Mouse (Mus musculus) CH12.LX (cell line): Measurements from ENCODE around the gene Vmn1r84. TPM values are rescaled to one million over a fixed set of nuclear protein-coding genes. Genes with fewer than 3 reads are reported as not detected.

Experiments
- DNase-seq: peaks from one replicate; pipeline ENCODE4 v3.0.0-alpha.2; 2013; ENCODE audit errors: extremely low read depth
- H3K27ac ChIP-seq: 2 replicates; pipeline ENCODE4 v1.5.1; 2012; ENCODE audit warnings: low read depth, mild to moderate bottlenecking, control low read depth, moderate library complexity; ENCODE audit not compliant: insufficient read depth
- H3K27me3 ChIP-seq: replicated peaks from 2 replicates; pipeline ENCODE3; 2012; ENCODE audit warnings: inconsistent platforms
- H3K36me3 ChIP-seq, 2 experiments: replicated peaks in 1 of 2; 2 replicates each; pipeline versions ENCODE3 to v1.6.1; 2012; ENCODE audit warnings: inconsistent platforms in 1 of 2, low read length in 1 of 2, mild to moderate bottlenecking in 1 of 2, mixed read lengths in 1 of 2, moderate library complexity in 1 of 2; ENCODE audit not compliant: control insufficient read depth in 1 of 2, insufficient read depth in 1 of 2
- H3K4me1 ChIP-seq, 2 experiments: 2 replicates each; pipeline ENCODE4 v1.6.1; 2012; ENCODE audit warnings: inconsistent platforms in 1 of 2, moderate library complexity in 1 of 2; ENCODE audit not compliant: insufficient read depth in 2 of 2, control insufficient read depth in 1 of 2
- H3K4me2 ChIP-seq: 2 replicates; pipeline ENCODE4 v1.6.1; 2012; ENCODE audit warnings: low read depth, mild to moderate bottlenecking, control low read depth; ENCODE audit not compliant: poor library complexity, insufficient read depth, severe bottlenecking
- H3K4me3 ChIP-seq, 3 experiments: fragments of 150-350 bp in 1 of 3; sonication (generic) in 1 of 3; replicated peaks in 1 of 3; 2 replicates each; pipeline versions ENCODE3 to v1.5.1; 2011 to 2012; ENCODE audit warnings: low read depth in 2 of 3, low read length in 2 of 3, mild to moderate bottlenecking in 2 of 3, moderate library complexity in 2 of 3, control low read depth in 1 of 3, improper control_type of control experiment in 1 of 3, inconsistent platforms in 1 of 3, mixed read lengths in 1 of 3; ENCODE audit not compliant: poor library complexity in 1 of 3
- H3K79me2 ChIP-seq: replicated peaks from 2 replicates; pipeline ENCODE4 v1.6.1; 2012; ENCODE audit warnings: mild to moderate bottlenecking, moderate library complexity; ENCODE audit not compliant: control insufficient read depth, poor library complexity, insufficient read depth, severe bottlenecking; ENCODE audit errors: extremely low read depth
- H3K9ac ChIP-seq: 2 replicates; pipeline ENCODE4 v1.6.1; 2012; ENCODE audit warnings: low read depth, mild to moderate bottlenecking, control low read depth, moderate library complexity; ENCODE audit not compliant: insufficient read depth
- H3K9me3 ChIP-seq: replicated peaks from 2 replicates; pipeline ENCODE3; 2012; ENCODE audit warnings: low read length, inconsistent platforms, mixed read lengths
- CHD1 ChIP-seq: IDR thresholded peaks from 2 replicates; pipeline ENCODE4 v1.6.1; 2012; ENCODE audit warnings: low read depth, low read length, improper control_type of control experiment, inconsistent platforms
- CHD2 ChIP-seq: IDR thresholded peaks from 2 replicates; pipeline ENCODE4 v1.6.1; 2011; ENCODE audit warnings: low read length, improper control_type of control experiment
- CTCF ChIP-seq, 2 experiments: IDR thresholded peaks in 1 of 2; conservative IDR thresholded peaks in 1 of 2; 2 replicates each; pipeline ENCODE4 v1.5.1; 2011 to 2012; ENCODE audit warnings: low read depth in 2 of 2, low read length in 2 of 2, improper control_type of control experiment in 1 of 2, inconsistent platforms in 1 of 2, mild to moderate bottlenecking in 1 of 2, moderate library complexity in 1 of 2
- ELF1 ChIP-seq: IDR thresholded peaks from 2 replicates; pipeline ENCODE4 v1.6.1; 2014; ENCODE audit warnings: low read depth, mild to moderate bottlenecking, inconsistent platforms, low read length, improper control_type of control experiment
- ETS1 ChIP-seq: conservative IDR thresholded peaks from 2 replicates; pipeline ENCODE4 v1.6.1; 2012; ENCODE audit warnings: low read depth, mild to moderate bottlenecking, inconsistent platforms, low read length, improper control_type of control experiment, moderate library complexity
- HCFC1 ChIP-seq: IDR thresholded peaks from 2 replicates; pipeline ENCODE4 v1.6.1; 2012; ENCODE audit warnings: low read depth, mild to moderate bottlenecking, inconsistent platforms, low read length, improper control_type of control experiment
- JUN ChIP-seq: IDR thresholded peaks from 2 replicates; pipeline ENCODE4 v1.6.1; 2011; ENCODE audit warnings: low read depth, mild to moderate bottlenecking, low read length, improper control_type of control experiment, moderate library complexity; ENCODE audit not compliant: insufficient read depth
- KAT2A ChIP-seq: IDR thresholded peaks from 2 replicates; pipeline ENCODE4 v1.6.1; 2012; ENCODE audit warnings: low read length, improper control_type of control experiment, inconsistent platforms; ENCODE audit not compliant: insufficient replicate concordance
- MAZ ChIP-seq: IDR thresholded peaks from 2 replicates; pipeline ENCODE4 v1.6.1; 2012; ENCODE audit warnings: low read depth, mild to moderate bottlenecking, inconsistent platforms, low read length, improper control_type of control experiment, moderate library complexity
- MEF2A ChIP-seq: IDR thresholded peaks from 2 replicates; pipeline ENCODE4 v1.6.1; 2014; ENCODE audit warnings: low read depth, mild to moderate bottlenecking, inconsistent platforms, low read length, improper control_type of control experiment, borderline replicate concordance
- MXI1 ChIP-seq: IDR thresholded peaks from 2 replicates; pipeline ENCODE4 v1.6.1; 2011; ENCODE audit warnings: mild to moderate bottlenecking, low read depth, low read length, improper control_type of control experiment
- MYC ChIP-seq: IDR thresholded peaks from 2 replicates; pipeline ENCODE4 v1.6.1; 2011; ENCODE audit warnings: low read depth, mild to moderate bottlenecking, improper control_type of control experiment, low read length
- PAX5 ChIP-seq: IDR thresholded peaks from 2 replicates; pipeline ENCODE4 v1.6.1; 2012; ENCODE audit warnings: low read length, inconsistent platforms, mixed read lengths
- POLR2A ChIP-seq: IDR thresholded peaks from 2 replicates; pipeline ENCODE4 v1.6.1; 2011; ENCODE audit warnings: low read depth, mild to moderate bottlenecking, improper control_type of control experiment, low read length
- RCOR1 ChIP-seq: conservative IDR thresholded peaks from 2 replicates; pipeline ENCODE4 v1.6.1; 2012; ENCODE audit warnings: low read depth, mild to moderate bottlenecking, inconsistent platforms, low read length, improper control_type of control experiment
- TBP ChIP-seq: conservative IDR thresholded peaks from 2 replicates; pipeline ENCODE4 v1.6.1; 2011; ENCODE audit warnings: low read depth, low read length, improper control_type of control experiment
- TCF12 ChIP-seq: IDR thresholded peaks from 2 replicates; pipeline ENCODE4 v1.6.1; 2014; ENCODE audit warnings: low read depth, mild to moderate bottlenecking, inconsistent platforms, low read length, improper control_type of control experiment
- USF1 ChIP-seq: IDR thresholded peaks from 2 replicates; pipeline ENCODE4 v1.6.1; 2014; ENCODE audit warnings: low read depth, mild to moderate bottlenecking, inconsistent platforms, low read length, improper control_type of control experiment
- USF2 ChIP-seq: conservative IDR thresholded peaks from 2 replicates; pipeline ENCODE4 v1.6.1; 2011; ENCODE audit warnings: low read depth, low read length, improper control_type of control experiment
- ZKSCAN1 ChIP-seq: IDR thresholded peaks from 2 replicates; pipeline ENCODE4 v1.6.1; 2012; ENCODE audit warnings: low read depth, inconsistent platforms, low read length, improper control_type of control experiment, borderline replicate concordance
- ZMIZ1 ChIP-seq: IDR thresholded peaks from 2 replicates; pipeline ENCODE4 v1.6.1; 2012; ENCODE audit warnings: low read depth, mild to moderate bottlenecking, inconsistent platforms, low read length, improper control_type of control experiment
- ZNF384 ChIP-seq: IDR thresholded peaks from 2 replicates; pipeline ENCODE4 v1.6.1; 2012; ENCODE audit warnings: low read depth, low read length, improper control_type of control experiment, inconsistent platforms
- dilution Hi-C: fragments of 300-500 bp; cut with MboI; formaldehyde crosslinking; loops from 2 replicates; pipeline ENCODE4 v1.14.3; 2020; ENCODE audit warnings: low sequenced_read_pairs; ENCODE audit not compliant: extremely low pct_unique_long_range_greater_than_20kb, extremely low pct_ligation_motif_present
- in situ Hi-C: fragments of 300-500 bp; cut with MboI; formaldehyde crosslinking; loops from 3 replicates; pipeline ENCODE4 v1.14.3; 2019; ENCODE audit warnings: low sequenced_read_pairs, low pct_ligation_motif_present, low pct_unique_long_range_greater_than_20kb, mixed read lengths
- polyA plus RNA-seq: library from polyadenylated mRNA; unstranded; fragments of >175 nt; gene quantifications from 2 replicates; pipeline ENCODE4 v1.2.1, GENCODE M21; 2012; ENCODE audit warnings: low read depth; ENCODE audit not compliant: insufficient read length
- total RNA-seq, 2 experiments: library from RNA; depleted of rRNA; stranded (reverse); fragments of 300-350 nt in 1 of 2; fragments of >200 nt in 1 of 2; gene quantifications; 2 replicates each; pipeline ENCODE4 v1.2.3; 2012 to 2014

The Vmn1r84 gene
- total RNA-seq (2012; rRNA removed), result not detected in 2 replicates
- total RNA-seq (2014; rRNA removed), result not detected in 2 replicates
- not detected in 2 replicates for polyA plus RNA-seq

DNA sequence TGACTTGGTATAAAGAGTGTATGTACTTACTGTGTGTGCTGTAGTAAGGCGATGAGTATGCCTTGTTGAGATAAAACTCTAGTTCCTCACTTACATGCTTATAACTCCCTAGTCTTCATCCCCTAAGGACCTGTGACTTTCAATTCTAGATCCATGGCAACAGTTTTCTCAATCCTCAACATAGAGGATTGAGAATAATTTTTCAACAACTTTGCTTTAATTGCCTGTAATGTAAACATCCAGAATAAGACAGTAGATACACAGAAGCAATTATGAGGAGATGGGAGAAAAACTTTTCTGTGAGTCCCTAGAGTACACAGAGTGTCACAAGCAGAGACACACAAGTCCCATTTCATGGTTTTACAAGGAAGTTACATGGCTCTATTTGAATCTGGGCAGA lies at the start of gene Vmn1r84:
Gene Vmn1r84, minus strand, starts transcription at position 101 of the 400 bp plus-strand sequence.
- dilution Hi-C loops, result no loop called here
- Histone ChIP-seq H3K36me3 (no peaks in the 10 kb centered on the region), H3K9me3 (no peaks in the 10 kb centered on the region), H3K27ac (no peak within 1 kb of the TSS), H3K4me1 (no peaks in the 10 kb centered on the region), H3K27me3 (peaks cover 16% of the 10 kb centered on the region), H3K79me2 (no peaks in the 10 kb centered on the region), H3K9ac (no peak within 1 kb of the TSS), H3K4me2 (no peak within 1 kb of the TSS), H3K4me3 (no peak within 1 kb of the TSS)
- no peak for TF ChIP-seq USF2
- TF ChIP-seq ELF1, result no peak
- TF ChIP-seq HCFC1, result no peak
- no peak for TF ChIP-seq CHD2
- no peak for TF ChIP-seq KAT2A
- TF ChIP-seq ZMIZ1, result no peak
- no peak for TF ChIP-seq CTCF (conservative IDR thresholded peaks at IDR 0.05 in 1 of 2, IDR thresholded peaks at IDR 0.05 in 1 of 2; ENCODE audit: low read depth in 2 of 2, low read length in 2 of 2)
- in situ Hi-C loops, result no loop called here
- no peak for DNase-seq

DNA sequence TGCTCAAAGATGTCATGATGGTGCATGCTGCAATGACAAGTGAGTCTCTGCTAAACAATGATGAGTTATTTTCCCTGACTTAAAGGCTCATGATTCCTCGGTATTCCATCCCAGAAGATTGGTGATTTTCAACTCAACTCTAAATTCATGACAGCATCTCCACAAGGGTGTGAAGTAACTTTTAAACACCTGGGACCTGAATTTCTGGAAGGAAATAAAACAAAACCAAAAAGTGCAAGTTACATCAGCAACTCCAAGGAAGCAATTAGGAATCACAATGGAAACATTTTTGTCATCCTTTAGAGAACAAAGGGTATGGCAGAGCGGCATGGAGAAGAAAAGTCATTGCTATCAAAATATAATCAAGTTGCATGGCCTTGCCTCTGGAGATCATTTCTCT lies 39.7 kb downstream of the Vmn1r84 start, which contains the start of gene Vmn1r83:
Gene Vmn1r83, minus strand, starts transcription at position 101 of the 400 bp plus-strand sequence.
- Histone ChIP-seq H3K79me2 (no peaks in the 10 kb centered on the region), H3K9ac (no peak within 1 kb of the TSS), H3K27me3 (no peaks in the 10 kb centered on the region), H3K4me2 (no peak within 1 kb of the TSS), H3K4me1 (no peaks in the 10 kb centered on the region), H3K36me3 (no peaks in the 10 kb centered on the region), H3K27ac (no peak within 1 kb of the TSS), H3K4me3 (no peak within 1 kb of the TSS), H3K9me3 (no peaks in the 10 kb centered on the region)
- in situ Hi-C loops, result no loop called here
- dilution Hi-C loops, result no loop called here
- TF ChIP-seq MXI1, result no peak
- no peak for TF ChIP-seq TBP
- TF ChIP-seq MYC, result no peak
- no peak for TF ChIP-seq ZKSCAN1
- TF ChIP-seq JUN, result no peak
- TF ChIP-seq ETS1, result no peak
- TF ChIP-seq MAZ, result no peak
- no peak for TF ChIP-seq POLR2A
- no peak for TF ChIP-seq ZNF384
- no peak for TF ChIP-seq RCOR1
- no peak for TF ChIP-seq MEF2A
- no peak for TF ChIP-seq USF2
- TF ChIP-seq CTCF (conservative IDR thresholded peaks at IDR 0.05 in 1 of 2, IDR thresholded peaks at IDR 0.05 in 1 of 2; ENCODE audit: low read depth in 2 of 2, low read length in 2 of 2), result no peak
- TF ChIP-seq PAX5, result no peak
- no peak for TF ChIP-seq CHD1
- no peak for TF ChIP-seq CHD2
- TF ChIP-seq TCF12, result no peak
- TF ChIP-seq USF1, result no peak
- no peak for DNase-seq

Other genes with a start within 250 kb of the Vmn1r84 start
- not detected in 2 replicates for gene Vmn1r78, start 219.0 kb downstream of the Vmn1r84 start, total RNA-seq (2012; rRNA removed)
- gene Vmn1r78, start 219.0 kb downstream of the Vmn1r84 start, total RNA-seq (2014; rRNA removed), result not detected in 2 replicates
- gene Vmn1r78, start 219.0 kb downstream of the Vmn1r84 start, polyA plus RNA-seq, result not detected in 2 replicates
- not detected in 2 replicates for gene Vmn1r79, start 198.0 kb downstream of the Vmn1r84 start, total RNA-seq (2012; rRNA removed)
- gene Vmn1r79, start 198.0 kb downstream of the Vmn1r84 start, total RNA-seq (2014; rRNA removed), result not detected in 2 replicates
- gene Vmn1r79, start 198.0 kb downstream of the Vmn1r84 start, polyA plus RNA-seq, result not detected in 2 replicates
- gene Vmn1r80, start 180.0 kb downstream of the Vmn1r84 start, total RNA-seq (2012; rRNA removed), result not detected in 2 replicates
- not detected in 2 replicates for gene Vmn1r80, start 180.0 kb downstream of the Vmn1r84 start, total RNA-seq (2014; rRNA removed)
- not detected in 2 replicates for gene Vmn1r80, start 180.0 kb downstream of the Vmn1r84 start, polyA plus RNA-seq
- not detected in 2 replicates for gene Vmn1r81, start 101.0 kb downstream of the Vmn1r84 start, total RNA-seq (2012; rRNA removed)
- gene Vmn1r81, start 101.0 kb downstream of the Vmn1r84 start, total RNA-seq (2014; rRNA removed), result not detected in 2 replicates
- not detected in 2 replicates for gene Vmn1r81, start 101.0 kb downstream of the Vmn1r84 start, polyA plus RNA-seq
- gene Vmn1r82, start 68.8 kb downstream of the Vmn1r84 start, total RNA-seq (2012; rRNA removed), result not detected in 2 replicates
- gene Vmn1r82, start 68.8 kb downstream of the Vmn1r84 start, total RNA-seq (2014; rRNA removed), result not detected in 2 replicates
- gene Vmn1r82, start 68.8 kb downstream of the Vmn1r84 start, polyA plus RNA-seq, result not detected in 2 replicates
- gene Vmn1r83, start 39.8 kb downstream of the Vmn1r84 start, total RNA-seq (2012; rRNA removed), result not detected in 2 replicates
- gene Vmn1r83, start 39.8 kb downstream of the Vmn1r84 start, total RNA-seq (2014; rRNA removed), result not detected in 2 replicates
- gene Vmn1r83, start 39.8 kb downstream of the Vmn1r84 start, polyA plus RNA-seq, result not detected in 2 replicates
- gene Zfp551, start 53.5 kb upstream of the Vmn1r84 start, total RNA-seq (2012; rRNA removed), result 1.9 and 2.0 TPM in 2 replicates
- gene Zfp551, start 53.5 kb upstream of the Vmn1r84 start, total RNA-seq (2014; rRNA removed), result 0.42 and 0.94 TPM in 2 replicates
- 0.71 and 0.80 TPM in 2 replicates for gene Zfp551, start 53.5 kb upstream of the Vmn1r84 start, polyA plus RNA-seq
- 5.0 and 5.4 TPM in 2 replicates for gene Zfp606, start 109.0 kb upstream of the Vmn1r84 start, total RNA-seq (2012; rRNA removed)
- gene Zfp606, start 109.0 kb upstream of the Vmn1r84 start, total RNA-seq (2014; rRNA removed), result 5.7 and 5.8 TPM in 2 replicates
- 1.7 and 2.1 TPM in 2 replicates for gene Zfp606, start 109.0 kb upstream of the Vmn1r84 start, polyA plus RNA-seq
- gene 2900092C05Rik, start 143.2 kb upstream of the Vmn1r84 start, total RNA-seq (2012; rRNA removed), result not detected in 2 replicates
- gene 2900092C05Rik, start 143.2 kb upstream of the Vmn1r84 start, total RNA-seq (2014; rRNA removed), result not detected in 2 replicates
- gene 2900092C05Rik, start 143.2 kb upstream of the Vmn1r84 start, polyA plus RNA-seq, result not detected in 2 replicates
- gene Vmn2r53, start 239.5 kb upstream of the Vmn1r84 start, total RNA-seq (2012; rRNA removed), result not detected in 2 replicates
- not detected in 2 replicates for gene Vmn2r53, start 239.5 kb upstream of the Vmn1r84 start, total RNA-seq (2014; rRNA removed)
- gene Vmn2r53, start 239.5 kb upstream of the Vmn1r84 start, polyA plus RNA-seq, result 0.01 TPM in 2 replicates